Mouse (Mus musculus): Measurements from ENCODE around the gene 1500009C09Rik. TPM values are rescaled to one million over a fixed set of nuclear protein-coding genes. Genes with fewer than 3 reads are reported as not detected.

The 1500009C09Rik gene
- polyA plus RNA-seq, 1 experiment from 2014 or later: not detected

DNA sequence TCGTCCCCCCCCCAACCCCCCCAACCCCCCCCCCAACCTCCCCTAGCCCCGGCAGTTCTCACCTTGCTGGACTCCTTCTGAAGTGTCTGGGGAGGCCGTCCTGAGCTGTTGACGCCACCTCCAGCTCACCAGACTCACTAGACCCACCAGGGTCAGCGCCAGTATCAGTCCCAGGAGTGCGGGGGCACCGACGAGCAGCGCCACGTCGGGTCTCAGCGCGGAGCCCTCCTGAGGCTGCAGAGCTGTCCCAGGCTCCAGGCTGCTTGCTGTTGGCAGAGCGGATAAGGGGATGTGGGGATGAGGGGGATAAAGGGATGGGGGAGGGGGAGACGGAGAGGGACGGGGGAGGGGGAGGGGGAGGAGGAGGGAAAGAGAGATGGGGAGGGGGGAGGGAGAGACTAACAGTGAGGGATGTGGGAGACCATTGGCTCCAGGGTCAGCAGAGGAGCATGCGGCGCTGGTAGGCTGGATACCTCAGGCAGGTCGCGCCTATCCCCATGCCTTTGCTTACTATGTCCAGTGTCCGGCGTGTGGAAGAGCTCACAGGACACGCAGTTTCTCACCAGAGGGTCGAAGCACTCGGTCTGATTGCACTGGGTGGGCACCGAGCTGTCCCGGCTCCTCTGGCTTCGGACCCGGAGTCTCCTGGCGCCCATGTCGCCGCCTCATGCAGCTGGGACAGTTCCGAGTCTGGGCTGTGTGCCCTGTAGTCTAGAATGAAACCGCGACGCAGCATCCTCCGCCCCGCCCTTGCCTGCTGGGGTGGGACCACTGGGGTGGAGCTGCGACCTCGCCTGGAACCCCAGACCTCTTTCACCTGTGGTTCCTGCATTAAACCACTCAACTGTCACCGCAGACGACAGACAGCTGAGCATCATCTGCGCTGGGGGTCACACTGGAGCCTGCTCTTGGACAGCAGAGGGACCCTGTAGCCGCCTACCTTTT lies 28.3 kb upstream of the 1500009C09Rik start, which contains the start of gene Tnfrsf13c:
TSS of gene Tnfrsf13c (minus strand) at position 713 of the 945 bp plus-strand sequence.
- H3K9ac ChIP-seq (ENCODE audit: low read depth, low read length): 0 out of 2 replicates have a peak within 1 kb of the TSS, but pooled peaks have one; percentile 10

DNA sequence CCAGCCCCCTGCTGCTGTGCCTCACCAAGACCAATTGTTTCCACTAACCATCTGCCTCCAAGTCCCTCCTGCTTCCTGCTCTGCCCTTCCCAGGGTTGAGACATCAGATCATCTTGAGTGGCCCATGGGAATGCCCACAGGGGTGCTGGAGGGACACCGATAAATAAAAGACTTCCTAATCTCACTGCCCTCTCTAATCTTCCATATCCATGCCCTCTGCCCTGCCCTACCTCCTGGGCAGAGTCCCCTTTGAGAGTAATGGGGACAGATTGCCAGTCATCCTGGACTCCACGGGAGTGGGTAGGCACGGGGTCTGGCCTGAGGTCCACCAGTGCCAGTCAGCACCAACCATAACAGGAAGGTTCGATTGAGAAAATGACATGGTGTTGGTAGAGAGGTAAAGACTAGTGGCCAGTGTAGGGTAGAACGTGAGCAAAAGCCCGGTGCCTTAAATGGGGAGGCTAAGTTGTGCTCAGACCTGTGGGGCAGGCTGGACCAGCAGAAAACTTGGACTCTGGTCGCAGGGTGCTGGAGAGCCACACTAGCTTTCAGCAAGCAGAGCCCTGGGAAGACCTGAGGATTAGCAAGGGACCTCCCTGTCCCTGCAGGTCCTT lies 27.5 kb upstream of the 1500009C09Rik start:
- peaks cover 14% of the 10 kb centered on the region; the same call in 1 of the 2 replicates for H3K27me3 ChIP-seq (ENCODE audit: insufficient read depth, low read length)
- no peak overlapping the region; the same call in 1 of the 2 replicates for H3K4me3 ChIP-seq (replicated peaks; ENCODE audit: low read depth, low read length)
- no peaks in the 10 kb centered on the region for H3K36me3 ChIP-seq (ENCODE audit: insufficient read depth, low read length)
- TF ChIP-seq CTCF (IDR thresholded peaks at IDR 0.05; ENCODE audit: low read depth): no peak
- H3K4me2 ChIP-seq (ENCODE audit: low read length): peak overlapping the region; percentile 59
- 45% methylated on average over 7 of the region's 7 CpGs for WGBS
- ATAC-seq (replicated peaks; ENCODE audit: low FRiP score, low read depth) (no peak), DNase-seq (ENCODE audit: low spot score) (no peak)
- H3K4me1 ChIP-seq (replicated peaks; ENCODE audit: insufficient read depth, low read length): peaks cover 6% of the 10 kb centered on the region
- H3K9ac ChIP-seq (ENCODE audit: low read depth, low read length): no peak overlapping the region
- H3K27ac ChIP-seq: no peak overlapping the region
- H3K9me3 ChIP-seq (replicated peaks; ENCODE audit: low read length): no peaks in the 10 kb centered on the region

More for the DNA sequence above, 28.3 kb upstream of the 1500009C09Rik start, which contains the start of gene Tnfrsf13c:
- Histone ChIP-seq H3K4me3 (replicated peaks; ENCODE audit: low read depth, low read length) (peak within 1 kb of the TSS; percentile 21), H3K4me2 (ENCODE audit: low read length) (peak within 1 kb of the TSS; percentile 59), H3K4me1 (replicated peaks; ENCODE audit: insufficient read depth, low read length) (peaks cover 6% of the 10 kb centered on the region), H3K27me3 (ENCODE audit: insufficient read depth, low read length) (peaks cover 14% of the 10 kb centered on the region; the same call in 1 of the 2 replicates), H3K36me3 (ENCODE audit: insufficient read depth, low read length) (no peaks in the 10 kb centered on the region), H3K9me3 (replicated peaks; ENCODE audit: low read length) (no peaks in the 10 kb centered on the region), H3K27ac (no peak within 1 kb of the TSS)
- DNase-seq (ENCODE audit: low spot score) (no peak), ATAC-seq (replicated peaks; ENCODE audit: low FRiP score, low read depth) (0 out of 2 replicates have a peak, but pooled peaks have one; percentile 12)
- no peak for TF ChIP-seq CTCF (IDR thresholded peaks at IDR 0.05; ENCODE audit: low read depth)
- WGBS: 2% methylated on average over 42 of the region's 44 CpGs

GRCm38 (mm10) chr15:82225769-82226168 lies 26.4 kb upstream of the 1500009C09Rik start:
- no peaks in the 10 kb centered on the region for H3K36me3 ChIP-seq (ENCODE audit: insufficient read depth, low read length)
- no peak for TF ChIP-seq CTCF (IDR thresholded peaks at IDR 0.05; ENCODE audit: low read depth)
- no peak overlapping the region for H3K9ac ChIP-seq (ENCODE audit: low read depth, low read length)
- peaks cover 6% of the 10 kb centered on the region for H3K4me1 ChIP-seq (replicated peaks; ENCODE audit: insufficient read depth, low read length)
- ATAC-seq (replicated peaks; ENCODE audit: low FRiP score, low read depth) (no peak), DNase-seq (ENCODE audit: low spot score) (no peak)
- 85% methylated on average over 5 of the region's 5 CpGs for WGBS
- no peak overlapping the region for H3K4me2 ChIP-seq (ENCODE audit: low read length)
- H3K27me3 ChIP-seq (ENCODE audit: insufficient read depth, low read length): peaks cover 14% of the 10 kb centered on the region; the same call in 1 of the 2 replicates
- H3K27ac ChIP-seq: no peak overlapping the region
- no peak overlapping the region for H3K4me3 ChIP-seq (replicated peaks; ENCODE audit: low read depth, low read length)
- H3K9me3 ChIP-seq (replicated peaks; ENCODE audit: low read length): no peaks in the 10 kb centered on the region

- no peak overlapping the region for H3K4me2 ChIP-seq (ENCODE audit: low read length)
- H3K4me1 ChIP-seq (replicated peaks; ENCODE audit: insufficient read depth, low read length): no peaks in the 10 kb centered on the region; the same call in 1 of the 2 replicates
- DNase-seq (ENCODE audit: low spot score): no peak
- no peaks in the 10 kb centered on the region for H3K36me3 ChIP-seq (ENCODE audit: insufficient read depth, low read length)
- ATAC-seq (replicated peaks; ENCODE audit: low FRiP score, low read depth): no peak; the same call in 1 of the 2 replicates
- H3K4me3 ChIP-seq (replicated peaks; ENCODE audit: low read depth, low read length): no peak overlapping the region
- no peak overlapping the region for H3K9ac ChIP-seq (ENCODE audit: low read depth, low read length)
- WGBS: 37% methylated on average over 11 of the region's 11 CpGs
- H3K27me3 ChIP-seq (ENCODE audit: insufficient read depth, low read length): peaks cover 2% of the 10 kb centered on the region; the same call in 1 of the 2 replicates
- TF ChIP-seq CTCF (IDR thresholded peaks at IDR 0.05; ENCODE audit: low read depth): no peak
- no peak overlapping the region for H3K27ac ChIP-seq
- no peaks in the 10 kb centered on the region for H3K9me3 ChIP-seq (replicated peaks; ENCODE audit: low read length)
Measured at GRCm38 (mm10) chr15:82229542-82230045, 22.6 kb upstream of the 1500009C09Rik start.

DNA sequence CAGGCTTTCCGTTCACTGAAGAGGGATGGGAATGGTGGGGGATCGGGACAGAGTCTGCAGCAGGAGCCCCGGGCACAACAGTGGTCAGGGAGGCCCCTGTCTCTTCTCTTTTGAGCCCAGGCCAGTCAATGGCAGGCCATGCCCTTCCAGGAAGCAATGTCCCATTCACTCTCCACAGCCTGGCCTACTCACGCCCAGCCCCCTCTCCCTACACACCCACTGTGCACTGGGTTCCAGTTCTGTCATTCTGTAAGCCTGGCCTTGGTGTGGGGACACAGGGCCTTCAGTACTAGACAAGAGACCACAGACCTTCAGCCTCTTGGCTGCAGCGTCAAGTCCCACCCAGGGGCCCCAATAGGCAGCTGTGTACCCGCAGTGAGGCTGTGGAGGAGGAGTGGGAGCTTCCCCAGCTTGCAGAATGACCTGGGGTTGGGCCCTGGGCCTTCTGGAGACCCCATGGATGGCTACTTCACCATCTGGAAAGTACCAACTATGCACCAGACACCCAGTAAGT lies 22.0 kb upstream of the 1500009C09Rik start:
- no peaks in the 10 kb centered on the region for H3K9me3 ChIP-seq (replicated peaks; ENCODE audit: low read length)
- no peaks in the 10 kb centered on the region; the same call in 1 of the 2 replicates for H3K4me1 ChIP-seq (replicated peaks; ENCODE audit: insufficient read depth, low read length)
- no peak for TF ChIP-seq CTCF (IDR thresholded peaks at IDR 0.05; ENCODE audit: low read depth)
- 68% methylated on average over 6 of the region's 6 CpGs for WGBS
- no peak overlapping the region for H3K4me3 ChIP-seq (replicated peaks; ENCODE audit: low read depth, low read length)
- no peak overlapping the region for H3K27ac ChIP-seq
- no peaks in the 10 kb centered on the region for H3K36me3 ChIP-seq (ENCODE audit: insufficient read depth, low read length)
- ATAC-seq (replicated peaks; ENCODE audit: low FRiP score, low read depth) (no peak), DNase-seq (ENCODE audit: low spot score) (no peak)
- H3K27me3 ChIP-seq (ENCODE audit: insufficient read depth, low read length): no peaks in the 10 kb centered on the region
- no peak overlapping the region for H3K9ac ChIP-seq (ENCODE audit: low read depth, low read length)
- H3K4me2 ChIP-seq (ENCODE audit: low read length): no peak overlapping the region

GRCm38 (mm10) chr15:82231100-82231499 lies 21.1 kb upstream of the 1500009C09Rik start:
- no peaks in the 10 kb centered on the region for H3K27me3 ChIP-seq (ENCODE audit: insufficient read depth, low read length)
- no peak overlapping the region for H3K27ac ChIP-seq
- DNase-seq (ENCODE audit: low spot score) (no peak), ATAC-seq (replicated peaks; ENCODE audit: low FRiP score, low read depth) (no peak)
- no peak overlapping the region for H3K9ac ChIP-seq (ENCODE audit: low read depth, low read length)
- no peaks in the 10 kb centered on the region for H3K9me3 ChIP-seq (replicated peaks; ENCODE audit: low read length)
- no peaks in the 10 kb centered on the region for H3K36me3 ChIP-seq (ENCODE audit: insufficient read depth, low read length)
- TF ChIP-seq CTCF (IDR thresholded peaks at IDR 0.05; ENCODE audit: low read depth): no peak
- H3K4me2 ChIP-seq (ENCODE audit: low read length): no peak overlapping the region
- H3K4me1 ChIP-seq (replicated peaks; ENCODE audit: insufficient read depth, low read length): no peaks in the 10 kb centered on the region; the same call in 1 of the 2 replicates
- WGBS: 69% methylated on average over 4 of the region's 4 CpGs
- H3K4me3 ChIP-seq (replicated peaks; ENCODE audit: low read depth, low read length): no peak overlapping the region
